Mouse (Mus musculus) adrenal gland, postnatal 10 days (tissue): ENCODE data around the gene Foxp3. TPM values are rescaled to one million over a fixed set of nuclear protein-coding genes. Genes with fewer than 3 reads are reported as not detected.

Experiments used
- DNase-seq: peaks from one replicate; pipeline ENCODE4 v3.0.0; 2021; ENCODE audit warnings: mixed read lengths
- long read RNA-seq, 2 experiments: library from polyadenylated mRNA; stranded (forward); transcript quantifications; one replicate each; pipeline ENCODE4 v2.0.0; 2021
- total RNA-seq, 2 experiments: library from RNA; stranded (reverse); gene quantifications; 2 replicates each; pipeline ENCODE4 v1.2.3; 2021

The Foxp3 gene
- under 1 TPM; 0.30 to 0.45 TPM for total RNA-seq
- long read RNA-seq, experiment 1 = 0 reads
- long read RNA-seq, experiment 2 = 0 reads

DNA sequence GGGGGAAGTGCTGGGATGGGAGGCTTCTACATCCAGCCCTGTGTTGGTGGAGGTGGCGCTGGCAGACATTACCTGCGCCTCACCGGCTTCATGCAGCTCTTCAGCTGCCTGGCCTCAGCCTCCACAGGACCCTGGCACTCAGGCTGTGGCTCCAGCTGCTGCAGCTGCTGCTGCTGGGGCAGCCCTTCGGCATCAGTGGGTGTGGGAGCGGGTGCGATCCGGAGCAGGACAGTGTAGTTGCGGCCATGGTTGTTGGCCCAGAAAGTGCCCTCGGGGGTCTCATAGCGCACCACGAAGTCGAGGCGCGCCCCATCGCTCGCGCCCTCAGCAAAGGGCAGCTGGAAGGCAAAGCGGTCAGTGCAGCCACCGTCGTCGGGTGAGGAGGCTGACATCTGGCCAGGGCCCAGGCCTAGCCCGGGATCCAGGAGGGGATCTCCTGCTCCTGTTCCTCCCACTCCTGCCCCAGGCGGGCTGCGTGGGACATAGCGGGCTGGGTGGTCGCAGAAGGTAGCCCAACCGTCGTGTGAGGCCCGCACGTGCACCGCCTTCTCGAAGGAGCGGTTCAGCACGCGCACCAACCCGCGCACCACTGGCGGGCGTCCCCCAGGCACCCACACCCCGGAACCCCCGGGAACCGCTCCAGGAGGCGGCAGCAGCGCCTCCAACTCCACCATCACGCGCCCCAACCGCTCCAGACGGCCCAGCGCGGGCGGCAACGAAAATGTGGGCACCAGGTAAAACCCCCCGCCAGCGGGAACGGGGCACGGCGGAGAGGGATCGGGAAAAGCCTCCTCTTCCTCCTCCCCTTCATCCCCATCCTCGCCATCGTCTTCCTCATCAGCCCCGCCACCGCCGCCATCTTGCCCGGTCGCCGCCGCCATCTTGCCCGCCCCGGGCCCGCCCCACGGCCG lies at the start of gene Foxp3:
Foxp3 (plus strand) TSS at position 469 of the 911 bp plus-strand sequence.
- DNase-seq = peak; percentile 28

DNA sequence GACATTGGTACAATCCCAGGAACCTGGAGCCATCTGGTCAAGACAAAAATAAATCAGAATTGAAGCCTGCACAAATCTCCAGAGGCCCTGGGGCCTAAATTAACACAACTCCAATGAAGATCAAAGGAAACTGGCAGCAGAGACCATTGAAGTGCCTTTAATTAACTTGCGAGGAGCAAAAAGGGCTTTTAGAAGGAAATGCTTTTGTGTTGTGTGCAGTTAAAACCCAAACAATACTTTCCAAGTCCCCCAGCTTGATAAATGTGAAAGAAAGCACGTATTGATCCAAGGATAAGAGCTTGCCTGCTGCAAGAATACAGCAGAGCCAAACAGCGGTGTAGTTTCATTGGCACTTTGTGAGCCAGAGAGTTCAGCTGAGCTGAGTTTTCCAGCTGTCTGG lies 48.5 kb upstream of the Foxp3 start:
- DNase-seq = no peak

DNA sequence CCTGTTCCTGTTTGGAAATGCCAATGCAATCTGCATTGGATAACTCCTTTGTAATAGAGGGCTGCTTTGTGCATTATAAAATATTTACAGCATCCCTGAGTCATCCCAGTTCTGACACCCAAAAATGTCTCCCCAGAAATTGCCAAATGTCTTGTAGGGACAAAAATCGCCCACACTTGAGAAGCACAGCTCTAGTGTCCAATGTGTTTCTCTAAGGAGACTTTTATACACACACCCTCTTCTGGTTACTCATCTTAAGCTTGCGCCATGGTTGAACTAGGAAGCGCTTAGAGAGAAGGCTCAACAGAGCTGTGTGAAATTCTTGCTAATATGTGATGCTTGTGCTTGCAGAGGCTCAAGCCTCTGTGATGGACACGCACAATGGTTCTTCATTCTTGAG lies 20.0 kb upstream of the Foxp3 start:
- DNase-seq = no peak

DNA sequence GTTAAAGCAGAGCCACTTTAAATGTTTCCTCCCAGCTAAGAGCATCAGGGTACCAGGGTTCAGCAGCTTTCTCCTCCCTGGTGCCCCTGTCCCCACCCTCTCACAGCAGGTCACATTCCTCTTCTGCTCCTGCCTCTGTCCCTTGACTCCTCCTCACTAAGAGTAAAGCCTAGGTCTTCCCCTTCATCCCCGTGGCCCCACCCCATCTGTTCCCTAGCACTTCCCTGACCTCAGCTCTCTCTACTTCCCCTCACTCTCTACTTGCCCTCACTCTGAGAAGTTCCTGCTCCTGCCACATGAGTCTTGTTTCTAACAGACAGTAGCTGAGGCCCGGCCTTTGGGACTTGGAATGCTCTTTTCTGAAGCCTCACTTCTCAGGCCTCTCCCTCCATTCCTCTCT lies 10.4 kb upstream of the Foxp3 start:
- no peak for DNase-seq

GRCm38 (mm10) chrX:7566352-7566751 lies 7.1 kb upstream of the Foxp3 start:
- no peak for DNase-seq

- DNase-seq = no peak
These were observed 6.0 kb upstream of the Foxp3 start for GRCm38 (mm10) chrX:7567491-7567890.

GRCm38 (mm10) chrX:7570481-7571175 lies 2.8 kb upstream of the Foxp3 start:
- no peak for DNase-seq

DNA sequence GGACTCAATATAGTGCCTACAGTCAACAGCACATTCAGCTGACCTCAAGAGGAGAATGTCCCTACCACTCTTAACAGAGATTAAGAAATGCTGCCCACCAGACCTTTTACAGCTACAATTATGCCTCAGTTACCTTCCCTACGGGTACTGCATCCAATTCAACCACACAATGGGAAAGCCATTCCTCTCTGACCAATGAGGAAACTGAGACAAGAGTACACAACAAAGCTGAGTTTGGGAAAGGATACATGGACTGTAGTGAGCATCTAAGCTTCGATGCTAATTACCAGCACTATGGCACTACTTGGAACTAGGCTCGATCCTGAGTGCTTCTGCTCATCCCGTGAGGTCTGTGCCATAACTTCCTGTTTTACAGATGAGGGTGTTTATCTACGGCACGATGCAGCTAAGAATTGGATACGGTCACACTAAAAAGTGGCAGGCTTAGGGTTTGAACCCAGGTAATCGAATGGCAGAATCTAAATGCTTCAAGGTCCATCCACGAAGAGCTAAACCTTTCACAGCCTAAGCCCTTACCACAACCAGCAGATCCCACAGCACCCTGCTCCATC lies 1.8 kb upstream of the Foxp3 start:
- DNase-seq = no peak

DNA sequence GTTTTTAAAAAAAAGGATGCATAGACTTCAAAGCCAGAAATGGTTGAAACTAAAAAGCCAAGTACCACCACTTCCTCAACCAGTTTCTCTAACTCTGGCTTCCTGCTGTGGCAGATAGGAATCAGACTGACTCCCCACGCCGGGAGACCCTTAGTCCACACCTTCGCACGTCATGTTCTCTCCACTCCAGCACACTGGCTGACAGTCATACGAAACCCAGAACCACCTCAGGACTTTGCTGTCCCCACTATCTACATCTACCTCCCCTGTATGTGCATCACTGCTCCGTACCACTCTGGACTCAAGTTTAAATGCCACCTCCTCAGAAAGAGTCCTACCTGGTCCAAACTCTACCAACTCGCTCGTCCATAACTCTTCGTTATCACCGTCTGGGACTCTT lies 978 bp upstream of the Foxp3 start:
- no peak for DNase-seq

DNA sequence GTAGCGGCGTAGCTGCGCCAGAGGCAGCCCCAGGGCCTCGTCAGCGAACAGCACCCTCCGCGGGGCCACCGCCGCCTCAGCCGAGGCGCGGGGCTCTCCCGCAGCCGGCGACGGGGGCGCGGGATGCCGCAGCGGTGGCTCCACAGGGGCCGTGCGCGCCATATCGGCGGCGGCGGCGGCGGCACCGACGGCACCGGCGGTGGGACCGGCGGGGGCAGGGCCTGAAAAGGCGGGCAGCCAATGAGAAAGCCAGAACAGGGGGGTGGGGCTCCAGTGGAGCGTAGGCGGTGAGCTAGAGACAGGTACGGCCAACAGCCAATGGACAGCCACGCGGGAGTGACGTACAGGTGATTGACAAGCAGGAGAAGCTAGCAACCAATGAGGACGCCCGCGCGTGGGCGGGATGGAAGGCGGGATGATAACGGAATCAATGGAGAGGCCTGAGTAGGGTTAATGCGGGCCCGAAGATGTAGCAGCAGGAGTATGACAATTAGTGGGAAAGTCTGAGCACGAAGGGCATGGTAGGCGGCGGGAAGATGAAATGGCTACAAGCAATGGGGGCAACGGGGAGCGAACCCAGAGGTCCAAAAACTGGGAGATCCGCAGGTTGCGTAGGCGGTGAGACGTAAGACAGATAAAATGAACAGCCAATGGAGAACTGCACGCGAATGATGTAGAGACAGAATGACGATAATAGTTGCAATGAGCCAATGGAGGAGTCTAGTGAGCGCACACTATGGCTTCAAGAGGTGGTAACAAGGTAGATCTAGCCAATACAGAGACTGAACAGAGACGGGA lies 842 bp downstream of the Foxp3 start, which contains the start of gene Ppp1r3f:
Ppp1r3f (minus strand) TSS at position 197 of the 798 bp plus-strand sequence.
- peak; percentile 93 for DNase-seq

- DNase-seq = no peak
These were observed 1.4 kb downstream of the Foxp3 start for GRCm38 (mm10) chrX:7574885-7575231.

DNA sequence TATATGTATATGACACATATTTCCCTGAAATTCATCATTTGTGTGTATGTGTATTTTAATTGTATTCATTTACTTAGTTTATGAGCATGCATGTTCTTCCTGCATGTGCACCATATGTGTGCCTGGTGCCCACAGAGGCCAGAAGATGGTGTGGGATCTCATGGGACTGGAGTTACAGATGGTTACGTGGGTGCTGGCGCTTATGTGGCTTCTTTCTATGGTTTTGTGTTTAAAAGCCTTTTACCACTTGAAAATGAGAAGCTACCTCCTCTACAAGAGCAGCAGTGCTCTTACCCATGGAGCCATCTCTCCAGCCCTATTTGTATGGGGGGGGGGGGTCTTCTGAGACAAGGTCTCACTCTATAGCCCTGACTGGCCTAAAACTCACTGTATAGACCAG lies 7.7 kb downstream of the Foxp3 start:
- DNase-seq = no peak

- no peak for DNase-seq
These were observed 10.4 kb downstream of the Foxp3 start for GRCm38 (mm10) chrX:7583881-7584280.

- DNase-seq = no peak
These were observed 12.9 kb downstream of the Foxp3 start for GRCm38 (mm10) chrX:7586356-7586755.

DNA sequence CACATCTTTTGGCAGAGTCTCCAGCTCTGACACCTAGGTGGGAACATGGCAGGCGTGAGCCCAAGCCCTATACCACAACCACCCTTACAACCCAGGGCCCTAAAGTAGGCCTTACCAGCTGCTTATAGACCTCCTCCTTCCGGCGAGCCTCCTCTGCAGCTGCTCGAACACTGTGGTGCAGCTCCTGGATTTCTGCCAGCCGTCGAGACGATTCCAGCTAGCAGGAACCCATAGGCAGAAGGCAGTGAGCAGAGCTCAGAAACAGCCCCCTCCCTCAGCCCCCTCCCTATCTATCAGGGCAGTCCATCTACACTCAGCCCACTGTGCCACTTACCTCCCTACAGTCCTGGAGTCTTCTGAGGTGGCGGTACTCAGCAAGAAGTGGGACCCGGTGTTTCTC lies 21.9 kb downstream of the Foxp3 start:
- no peak for DNase-seq

DNA sequence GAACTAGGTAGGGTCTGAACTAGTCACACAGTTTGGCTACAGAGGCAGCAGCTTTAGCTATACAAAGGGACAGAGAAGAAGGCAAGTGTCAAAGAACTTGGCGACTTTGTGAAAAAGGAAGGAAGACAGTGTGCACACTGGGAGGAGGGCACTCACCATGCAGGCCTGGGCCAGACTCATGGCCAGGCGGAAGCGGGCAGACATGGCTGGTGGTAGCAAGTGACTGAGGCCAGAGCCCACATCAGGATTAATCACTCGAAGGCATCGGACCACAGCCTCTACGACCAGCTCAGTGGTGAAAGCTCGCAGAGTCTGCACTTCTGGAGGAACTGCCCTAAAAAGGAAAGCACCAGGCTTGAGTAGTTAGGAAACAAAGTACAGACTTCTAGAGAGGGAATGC lies 30.6 kb downstream of the Foxp3 start:
- no peak for DNase-seq

GRCm38 (mm10) chrX:7604879-7605574 lies 31.6 kb downstream of the Foxp3 start, which contains the start of gene Ccdc22:
Gene Ccdc22 (minus strand): TSS chrX:7605517.
- peak; percentile 85 for DNase-seq

DNA sequence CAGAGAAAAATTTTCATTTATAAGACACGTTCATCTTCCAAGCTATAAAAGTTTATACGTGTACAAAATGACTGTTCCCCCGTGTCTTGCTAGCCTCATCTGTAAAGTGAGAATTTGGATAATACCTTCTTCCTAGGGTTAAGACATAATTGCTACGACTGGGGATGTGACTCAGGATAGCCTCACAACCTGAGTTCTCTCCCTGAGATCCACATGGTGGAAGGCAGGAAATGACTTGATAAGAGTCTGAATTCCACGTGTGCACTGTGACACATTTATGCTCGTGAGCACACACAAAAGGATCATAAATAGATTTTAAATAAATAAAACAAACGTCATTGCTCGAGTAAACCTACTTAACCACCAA lies 32.1 kb downstream of the Foxp3 start:
- DNase-seq = no peak

DNA sequence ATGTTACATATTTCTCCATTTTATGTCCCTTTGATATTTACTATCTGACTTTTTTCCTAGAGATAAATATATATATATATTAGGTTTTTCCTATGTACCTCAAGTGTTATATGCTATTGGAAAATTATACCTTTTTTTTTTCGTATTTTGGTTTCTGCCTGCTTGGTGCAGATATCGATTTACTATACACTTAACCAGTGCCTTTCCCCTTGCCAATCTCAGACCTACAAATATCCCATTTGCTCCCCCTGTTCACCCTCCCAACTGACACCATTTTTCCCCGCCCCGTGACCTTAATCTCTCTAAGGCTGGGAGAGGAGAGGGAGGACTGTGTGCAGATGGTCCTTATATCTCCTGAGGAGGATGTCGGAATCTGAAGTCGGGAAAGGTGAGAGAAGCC lies 33.3 kb downstream of the Foxp3 start, which contains the start of gene Cacna1f:
Cacna1f (plus strand) TSS at position 301 of the 400 bp plus-strand sequence.
- no peak for DNase-seq

GRCm38 (mm10) chrX:7610035-7610434 lies 36.6 kb downstream of the Foxp3 start:
- no peak for DNase-seq

DNA sequence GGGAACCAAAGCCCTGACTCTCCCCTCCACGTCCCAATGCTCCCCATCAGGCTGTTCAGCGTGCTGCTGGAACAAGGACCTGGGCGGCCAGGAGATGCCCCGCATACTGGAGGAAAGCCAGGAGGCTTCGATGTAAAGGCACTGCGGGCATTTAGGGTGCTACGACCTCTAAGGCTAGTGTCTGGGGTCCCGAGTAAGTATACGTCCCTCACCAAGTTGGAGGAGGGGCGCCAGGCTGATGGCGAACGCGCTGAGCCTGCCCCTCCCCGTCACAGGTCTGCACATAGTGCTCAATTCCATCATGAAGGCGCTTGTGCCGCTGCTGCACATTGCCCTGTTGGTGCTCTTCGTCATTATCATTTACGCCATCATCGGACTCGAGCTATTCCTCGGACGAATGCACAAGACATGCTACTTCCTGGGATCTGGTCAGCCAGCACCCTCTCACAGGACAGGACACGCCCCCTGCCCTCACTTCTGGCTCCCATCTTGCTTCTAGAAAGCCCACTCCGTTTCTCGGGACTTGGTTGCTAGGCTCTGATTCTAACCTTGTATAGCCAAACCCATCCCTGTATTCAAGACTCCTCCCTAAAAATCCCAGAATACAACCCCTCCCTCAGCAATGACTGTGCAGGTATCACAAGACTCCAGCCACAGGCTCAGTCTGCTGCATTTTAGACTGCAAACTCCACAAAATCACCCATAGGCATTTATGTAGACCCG lies 37.3 kb downstream of the Foxp3 start:
- no peak for DNase-seq
